Mouse (Mus musculus) liver, embryonic 16.5 days (tissue): ENCODE data around the gene Mtif2. TPM values are rescaled to one million over a fixed set of nuclear protein-coding genes. Genes with fewer than 3 reads are reported as not detected.

Experiments
- polyA plus RNA-seq: library from polyadenylated mRNA; unstranded; fragments of >200 nt; fragmentation: Nextera tagmentation; extraction: Ambion mirVana; gene quantifications from 2 replicates; pipeline ENCODE4 v1.2.1, GENCODE M21; 2015

Gene Mtif2
- polyA plus RNA-seq, 1 experiment from 2014 or later: 20.6 TPM

Other genes with a start within 250 kb of the Mtif2 start
- gene Ccdc88a, start 152.8 kb upstream of the Mtif2 start, polyA plus RNA-seq: 2.9 and 3.2 TPM in 2 replicates
- gene Prorsd1, start 11.4 kb upstream of the Mtif2 start, polyA plus RNA-seq: 17.1 and 19.9 TPM in 2 replicates
- 0.21 TPM in 1 of 2 replicates, not detected in the other for gene Clhc1, start 21.5 kb downstream of the Mtif2 start, polyA plus RNA-seq
- 535 and 592 TPM in 2 replicates for gene Rps27a, start 21.7 kb downstream of the Mtif2 start, polyA plus RNA-seq
- 9.8 and 11.4 TPM in 2 replicates for gene Rtn4, start 166.5 kb downstream of the Mtif2 start, polyA plus RNA-seq